Mouse (Mus musculus): Measurements from ENCODE around the gene Atg101.
"Not testable (repeated sequence)": the region's sequence is repeated elsewhere in the genome, so short reads cannot be mapped to it uniquely, and the experiment has no call there.

Gene Atg101

GRCm38 (mm10) chr15:101316913-101317813 is 33.1 kb downstream of the Atg101 start:
- no peak for DNase-seq

- DNase-seq = no peak
Observed at GRCm38 (mm10) chr15:101317814-101318500, 33.9 kb downstream of the Atg101 start.

- DNase-seq = peak; percentile 29
Observed at GRCm38 (mm10) chr15:101318889-101319765, 35.1 kb downstream of the Atg101 start.

GRCm38 (mm10) chr15:101320010-101320617 is 36.0 kb downstream of the Atg101 start:
- DNase-seq = no peak

GRCm38 (mm10) chr15:101320618-101321041 is 36.6 kb downstream of the Atg101 start:
- DNase-seq = peak; percentile 72

GRCm38 (mm10) chr15:101321126-101321525 is 37.1 kb downstream of the Atg101 start:
- no peak for DNase-seq

GRCm38 (mm10) chr15:101322106-101322505 is 38.0 kb downstream of the Atg101 start:
- no peak for DNase-seq

GRCm38 (mm10) chr15:101322640-101323039 is 38.6 kb downstream of the Atg101 start:
- DNase-seq = no peak

GRCm38 (mm10) chr15:101323511-101323910 is 39.4 kb downstream of the Atg101 start:
- no peak for DNase-seq

GRCm38 (mm10) chr15:101324409-101324808 is 40.3 kb downstream of the Atg101 start:
- DNase-seq = not testable (repeated sequence)

GRCm38 (mm10) chr15:101325991-101326534 is 42.0 kb downstream of the Atg101 start:
- no peak for DNase-seq

- peak; percentile 70 for DNase-seq
Observed at GRCm38 (mm10) chr15:101327282-101327681, 43.2 kb downstream of the Atg101 start.

- DNase-seq = no peak
Observed at GRCm38 (mm10) chr15:101328876-101329563, 44.9 kb downstream of the Atg101 start.

- DNase-seq = no peak
Observed at GRCm38 (mm10) chr15:101329564-101329892, 45.5 kb downstream of the Atg101 start.

- no peak for DNase-seq
Observed at GRCm38 (mm10) chr15:101331090-101331489, 47.0 kb downstream of the Atg101 start.

GRCm38 (mm10) chr15:101332370-101332769 is 48.3 kb downstream of the Atg101 start:
- no peak for DNase-seq

- DNase-seq = no peak
Observed at GRCm38 (mm10) chr15:101333165-101333564, 49.1 kb downstream of the Atg101 start.

GRCm38 (mm10) chr15:101333648-101334047 is 49.6 kb downstream of the Atg101 start:
- DNase-seq = no peak

- DNase-seq = no peak
Observed at GRCm38 (mm10) chr15:101336474-101337174, 52.6 kb downstream of the Atg101 start.

- DNase-seq = no peak
Observed at GRCm38 (mm10) chr15:101338359-101338758, 54.3 kb downstream of the Atg101 start.

GRCm38 (mm10) chr15:101339537-101339936 is 55.5 kb downstream of the Atg101 start:
- DNase-seq = peak; percentile 80
